Mouse (Mus musculus): ENCODE data around the gene Pgm5. TPM values are rescaled to one million over a fixed set of nuclear protein-coding genes. Genes with fewer than 3 reads are reported as not detected.
A peak's percentile ranks its signal among the peaks of the same experiment; 100 is the strongest.

The Pgm5 gene
- polyA plus RNA-seq, 1 experiment from 2014 or later = 10.9 TPM

- ATAC-seq (ENCODE audit: insufficient read depth, low FRiP score, low read depth) = no peak
Observed at GRCm38 (mm10) chr19:24797606-24798005, 64.0 kb downstream of the Pgm5 start.

GRCm38 (mm10) chr19:24794350-24794749, 67.3 kb downstream of the Pgm5 start:
- Histone ChIP-seq H3K9ac (no peak overlapping the region), H3K27ac (no peak overlapping the region), H3K9me3 (no peaks in the 10 kb centered on the region), H3K4me1 (0 out of 2 replicates have a peak, but pooled peaks cover 5% of the 10 kb centered on the region), H3K36me3 (no peaks in the 10 kb centered on the region), H3K27me3 (replicated peaks) (no peaks in the 10 kb centered on the region), H3K4me2 (no peak overlapping the region), H3K4me3 (replicated peaks) (no peak overlapping the region)
- ATAC-seq (ENCODE audit: insufficient read depth, low FRiP score, low read depth) = peak; percentile 84
- WGBS = 58% methylated on average over 6 of the region's 6 CpGs

More at GRCm38 (mm10) chr19:24797606-24798005, 64.0 kb downstream of the Pgm5 start:
- H3K4me2 ChIP-seq = no peak overlapping the region
- H3K9ac ChIP-seq = no peak overlapping the region
- H3K9me3 ChIP-seq = no peaks in the 10 kb centered on the region
- H3K27ac ChIP-seq = peak overlapping the region; percentile 72; the same call in 1 of the 2 replicates
- H3K27me3 ChIP-seq (replicated peaks) = no peaks in the 10 kb centered on the region
- H3K4me3 ChIP-seq (replicated peaks) = no peak overlapping the region
- WGBS = 44% methylated on average over 9 of the region's 9 CpGs
- 0 out of 2 replicates have a peak, but pooled peaks cover 5% of the 10 kb centered on the region for H3K4me1 ChIP-seq
- H3K36me3 ChIP-seq = no peaks in the 10 kb centered on the region

- Histone ChIP-seq H3K27ac (no peak overlapping the region), H3K27me3 (replicated peaks) (no peaks in the 10 kb centered on the region), H3K4me2 (no peak overlapping the region), H3K4me3 (replicated peaks) (no peak overlapping the region), H3K4me1 (0 out of 2 replicates have a peak, but pooled peaks cover 5% of the 10 kb centered on the region), H3K9ac (no peak overlapping the region), H3K36me3 (no peaks in the 10 kb centered on the region), H3K9me3 (no peaks in the 10 kb centered on the region)
- 66% methylated on average over 9 of the region's 9 CpGs for WGBS
- no peak for ATAC-seq (ENCODE audit: insufficient read depth, low FRiP score, low read depth)
Observed at GRCm38 (mm10) chr19:24793545-24794139, 68.0 kb downstream of the Pgm5 start.

- WGBS = 73% methylated on average over 5 of the region's 5 CpGs
Observed at GRCm38 (mm10) chr19:24792876-24793275, 68.8 kb downstream of the Pgm5 start.

GRCm38 (mm10) chr19:24785898-24786297, 75.8 kb downstream of the Pgm5 start:
- H3K4me3 ChIP-seq (replicated peaks) = no peak overlapping the region
- no peaks in the 10 kb centered on the region for H3K36me3 ChIP-seq
- H3K4me2 ChIP-seq = no peak overlapping the region
- H3K27me3 ChIP-seq (replicated peaks) = no peaks in the 10 kb centered on the region
- no peak overlapping the region for H3K9ac ChIP-seq
- H3K9me3 ChIP-seq = no peaks in the 10 kb centered on the region
- H3K4me1 ChIP-seq = 0 out of 2 replicates have a peak, but pooled peaks cover 12% of the 10 kb centered on the region
- no peak overlapping the region for H3K27ac ChIP-seq
- no peak for ATAC-seq (ENCODE audit: insufficient read depth, low FRiP score, low read depth)
- WGBS = 78% methylated on average over 8 of the region's 8 CpGs

More at GRCm38 (mm10) chr19:24792876-24793275, 68.8 kb downstream of the Pgm5 start:
- ATAC-seq (ENCODE audit: insufficient read depth, low FRiP score, low read depth) = no peak
- H3K36me3 ChIP-seq = no peaks in the 10 kb centered on the region
- 0 out of 2 replicates have a peak, but pooled peaks cover 2% of the 10 kb centered on the region for H3K4me1 ChIP-seq
- H3K4me3 ChIP-seq (replicated peaks) = no peak overlapping the region
- H3K9ac ChIP-seq = no peak overlapping the region
- H3K27me3 ChIP-seq (replicated peaks) = no peaks in the 10 kb centered on the region
- H3K9me3 ChIP-seq = no peaks in the 10 kb centered on the region
- no peak overlapping the region for H3K4me2 ChIP-seq
- no peak overlapping the region for H3K27ac ChIP-seq

- 66% methylated on average over 15 of the region's 15 CpGs for WGBS
- no peak for ATAC-seq (ENCODE audit: insufficient read depth, low FRiP score, low read depth)
- Histone ChIP-seq H3K9ac (no peak overlapping the region), H3K4me3 (replicated peaks) (no peak overlapping the region), H3K4me1 (0 out of 2 replicates have a peak, but pooled peaks cover 16% of the 10 kb centered on the region), H3K9me3 (no peaks in the 10 kb centered on the region), H3K4me2 (no peak overlapping the region), H3K27ac (peak overlapping the region; percentile 4; the same call in 1 of the 2 replicates), H3K27me3 (replicated peaks) (no peaks in the 10 kb centered on the region), H3K36me3 (no peaks in the 10 kb centered on the region)
Observed at GRCm38 (mm10) chr19:24785056-24785675, 76.5 kb downstream of the Pgm5 start.

GRCm38 (mm10) chr19:24783736-24784135, 77.9 kb downstream of the Pgm5 start:
- 0 out of 2 replicates have a peak, but pooled peaks cover 16% of the 10 kb centered on the region for H3K4me1 ChIP-seq
- H3K36me3 ChIP-seq = no peaks in the 10 kb centered on the region
- no peak overlapping the region for H3K9ac ChIP-seq
- WGBS = 42% methylated on average over 9 of the region's 9 CpGs
- peak overlapping the region; percentile 49; the same call in 1 of the 2 replicates for H3K27ac ChIP-seq
- H3K4me2 ChIP-seq = no peak overlapping the region
- no peaks in the 10 kb centered on the region for H3K27me3 ChIP-seq (replicated peaks)
- no peak overlapping the region for H3K4me3 ChIP-seq (replicated peaks)
- no peak; the same call in 1 of the 2 replicates for ATAC-seq (ENCODE audit: insufficient read depth, low FRiP score, low read depth)
- H3K9me3 ChIP-seq = no peaks in the 10 kb centered on the region

- no peak overlapping the region for H3K9ac ChIP-seq
- 29% methylated on average over 6 of the region's 6 CpGs for WGBS
- H3K27me3 ChIP-seq (replicated peaks) = no peaks in the 10 kb centered on the region
- ATAC-seq (ENCODE audit: insufficient read depth, low FRiP score, low read depth) = peak; percentile 39; the same call in 1 of the 2 replicates
- peak overlapping the region; percentile 55 for H3K27ac ChIP-seq
- no peaks in the 10 kb centered on the region for H3K36me3 ChIP-seq
- H3K4me1 ChIP-seq = 0 out of 2 replicates have a peak, but pooled peaks cover 9% of the 10 kb centered on the region
- no peak overlapping the region for H3K4me2 ChIP-seq
- H3K9me3 ChIP-seq = no peaks in the 10 kb centered on the region
- H3K4me3 ChIP-seq (replicated peaks) = no peak overlapping the region
Observed at GRCm38 (mm10) chr19:24779996-24780395, 81.7 kb downstream of the Pgm5 start.

GRCm38 (mm10) chr19:24770345-24770744, 91.3 kb downstream of the Pgm5 start:
- ATAC-seq (ENCODE audit: insufficient read depth, low FRiP score, low read depth) = peak; percentile 78; the same call in 1 of the 2 replicates
- peak overlapping the region; percentile 74 for H3K27ac ChIP-seq
- 0 out of 2 replicates have a peak, but pooled peaks cover 5% of the 10 kb centered on the region for H3K4me1 ChIP-seq
- H3K36me3 ChIP-seq = no peaks in the 10 kb centered on the region
- no peaks in the 10 kb centered on the region for H3K27me3 ChIP-seq (replicated peaks)
- H3K9me3 ChIP-seq = no peaks in the 10 kb centered on the region
- no peak overlapping the region for H3K9ac ChIP-seq
- WGBS = 56% methylated on average over 4 of the region's 4 CpGs
- H3K4me3 ChIP-seq (replicated peaks) = no peak overlapping the region
- H3K4me2 ChIP-seq = no peak overlapping the region

- peaks cover 12% of the 10 kb centered on the region for H3K4me1 ChIP-seq
- no peak overlapping the region for H3K27ac ChIP-seq
- no peaks in the 10 kb centered on the region for H3K27me3 ChIP-seq (replicated peaks)
- no peaks in the 10 kb centered on the region for H3K9me3 ChIP-seq
- no peaks in the 10 kb centered on the region for H3K36me3 ChIP-seq
- H3K9ac ChIP-seq = no peak overlapping the region
- H3K4me2 ChIP-seq = no peak overlapping the region
- WGBS = 88% methylated on average over 6 of the region's 6 CpGs
- H3K4me3 ChIP-seq (replicated peaks) = no peak overlapping the region
- no peak for ATAC-seq (ENCODE audit: insufficient read depth, low FRiP score, low read depth)
Observed at GRCm38 (mm10) chr19:24767401-24767800, 94.3 kb downstream of the Pgm5 start.

GRCm38 (mm10) chr19:24762473-24763149, 99.0 kb downstream of the Pgm5 start:
- H3K27me3 ChIP-seq (replicated peaks) = no peaks in the 10 kb centered on the region
- 30% methylated on average over 12 of the region's 12 CpGs for WGBS
- H3K4me3 ChIP-seq (replicated peaks) = no peak overlapping the region
- peaks cover 11% of the 10 kb centered on the region for H3K4me1 ChIP-seq
- no peak overlapping the region for H3K9ac ChIP-seq
- peak overlapping the region; percentile 59 for H3K27ac ChIP-seq
- ATAC-seq (ENCODE audit: insufficient read depth, low FRiP score, low read depth) = no peak
- no peaks in the 10 kb centered on the region for H3K9me3 ChIP-seq
- no peaks in the 10 kb centered on the region for H3K36me3 ChIP-seq
- H3K4me2 ChIP-seq = 0 out of 2 replicates have a peak overlapping the region, but pooled peaks have one; percentile 2

All from stomach, embryonic 15.5 days (tissue).